Mouse (Mus musculus): ENCODE results near the gene Calhm3. TPM values are rescaled to one million over a fixed set of nuclear protein-coding genes. Genes with fewer than 3 reads are reported as not detected.

The Calhm3 gene
- not detected in 2 replicates for polyA plus RNA-seq (2015; fragmentation: Nextera tagmentation; extraction: Ambion mirVana)

DNA sequence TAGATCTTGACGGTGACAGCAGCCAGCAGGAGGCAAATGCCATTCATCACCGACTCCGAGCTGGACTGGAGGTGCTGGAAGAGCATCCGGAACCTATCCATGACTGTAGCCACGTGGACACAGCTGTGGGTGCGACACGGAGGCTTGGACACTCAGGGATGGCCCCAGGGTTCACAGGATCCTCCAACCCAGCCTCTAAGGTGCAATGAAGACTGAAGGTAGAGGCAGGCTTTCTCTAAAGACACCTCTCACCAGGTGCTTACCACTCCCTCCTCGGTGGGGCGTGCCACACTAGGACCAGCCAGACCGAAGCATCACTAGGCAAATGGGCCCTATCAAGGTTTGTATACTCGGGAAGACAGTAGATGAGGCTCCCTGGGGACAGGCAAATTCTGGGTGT, at the start of gene Calhm3:
Calhm3 (minus strand) TSS at position 101 of the 400 bp plus-strand sequence.
- Histone ChIP-seq H3K4me2 (no peak within 1 kb of the TSS), H3K9me3 (no peaks in the 10 kb centered on the region), H3K27ac (replicated peaks) (no peak within 1 kb of the TSS), H3K4me1 (replicated peaks) (no peaks in the 10 kb centered on the region), H3K36me3 (no peaks in the 10 kb centered on the region), H3K9ac (no peak within 1 kb of the TSS), H3K27me3 (0 out of 2 replicates have a peak, but pooled peaks cover 4% of the 10 kb centered on the region), H3K4me3 (no peak within 1 kb of the TSS)
- WGBS, result 78% methylated on average over 11 of the region's 11 CpGs
- ATAC-seq (ENCODE audit: low read depth), result no peak

DNA sequence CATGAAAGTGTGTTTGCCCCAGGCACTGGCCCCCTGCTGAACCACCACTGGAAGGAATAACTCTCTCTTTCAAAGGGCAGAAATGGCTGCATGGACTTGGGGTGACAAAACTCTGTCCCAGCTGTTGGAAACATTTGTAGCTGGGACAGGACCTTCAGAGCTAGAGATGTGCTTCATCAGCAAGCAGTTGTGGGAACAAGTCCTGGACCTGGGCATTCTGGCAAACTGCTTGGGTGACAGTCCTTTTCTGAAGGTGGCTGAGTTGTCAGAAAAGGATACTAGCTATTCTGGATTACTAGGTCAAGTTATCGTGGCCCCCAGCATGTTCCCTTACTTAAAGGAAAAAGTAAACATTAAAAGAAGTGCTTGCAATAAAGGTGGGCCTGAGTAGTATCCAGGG, 48.6 kb upstream of the Calhm3 start:
- 91% methylated on average over 1 of the region's 1 CpGs for WGBS
- H3K36me3 ChIP-seq, result no peaks in the 10 kb centered on the region
- no peaks in the 10 kb centered on the region for H3K9me3 ChIP-seq
- no peaks in the 10 kb centered on the region for H3K27me3 ChIP-seq
- no peak for ATAC-seq (ENCODE audit: low read depth)
- H3K27ac ChIP-seq (replicated peaks), result no peak overlapping the region
- peaks cover 6% of the 10 kb centered on the region; the same call in 1 of the 2 replicates for H3K4me1 ChIP-seq (replicated peaks)
- no peak overlapping the region for H3K9ac ChIP-seq
- no peak overlapping the region for H3K4me3 ChIP-seq
- H3K4me2 ChIP-seq, result no peak overlapping the region

DNA sequence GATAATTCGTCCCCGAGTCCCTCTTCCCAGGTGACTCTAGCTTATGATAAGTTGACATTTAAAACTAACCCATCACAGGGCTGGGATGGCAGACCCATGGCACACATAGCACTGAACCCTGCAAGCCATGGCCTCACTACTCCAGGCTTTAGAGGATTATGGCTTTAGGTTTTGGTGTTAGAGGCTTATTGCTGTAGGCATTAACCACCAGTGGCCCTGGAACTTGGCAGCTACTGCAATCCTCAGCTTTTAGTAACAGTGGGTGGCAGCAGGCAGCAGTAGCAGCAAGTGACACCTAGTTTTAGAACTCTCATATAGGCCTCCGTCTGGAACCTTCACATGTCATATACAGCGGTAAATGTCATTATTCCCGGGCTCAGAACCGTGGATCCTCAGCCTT, 47.1 kb upstream of the Calhm3 start:
- Histone ChIP-seq H3K27me3 (no peaks in the 10 kb centered on the region), H3K36me3 (no peaks in the 10 kb centered on the region), H3K27ac (replicated peaks) (no peak overlapping the region), H3K4me1 (replicated peaks) (peaks cover 6% of the 10 kb centered on the region; the same call in 1 of the 2 replicates), H3K4me3 (no peak overlapping the region), H3K9ac (no peak overlapping the region), H3K9me3 (no peaks in the 10 kb centered on the region), H3K4me2 (no peak overlapping the region)
- WGBS, result 82% methylated on average over 6 of the region's 6 CpGs
- no peak for ATAC-seq (ENCODE audit: low read depth)

DNA sequence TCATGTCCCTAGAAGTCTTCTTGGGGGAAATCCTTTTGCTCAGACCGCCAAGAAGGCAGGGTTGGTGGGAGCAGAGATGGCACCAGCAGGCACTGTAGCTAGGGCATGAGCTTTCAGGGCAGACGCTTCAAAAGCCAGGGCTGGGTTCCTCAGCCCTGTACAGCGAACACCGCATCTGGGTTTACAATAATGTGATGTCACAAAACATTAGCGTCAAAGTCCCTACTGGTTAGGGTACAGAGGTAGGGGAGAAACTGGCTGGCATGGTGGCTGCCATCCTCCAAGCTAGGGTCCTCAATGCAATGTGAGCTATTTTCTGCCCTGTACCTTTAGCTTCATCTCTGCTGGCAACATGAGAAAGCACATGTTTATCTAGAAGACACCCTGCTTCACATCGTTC, 45.5 kb upstream of the Calhm3 start:
- no peaks in the 10 kb centered on the region for H3K36me3 ChIP-seq
- H3K4me3 ChIP-seq, result no peak overlapping the region
- H3K27me3 ChIP-seq, result no peaks in the 10 kb centered on the region
- H3K4me1 ChIP-seq (replicated peaks), result peaks cover 11% of the 10 kb centered on the region; the same call in 1 of the 2 replicates
- H3K4me2 ChIP-seq, result no peak overlapping the region
- no peak for ATAC-seq (ENCODE audit: low read depth)
- H3K9ac ChIP-seq, result no peak overlapping the region
- WGBS, result 92% methylated on average over 6 of the region's 6 CpGs
- no peaks in the 10 kb centered on the region for H3K9me3 ChIP-seq
- H3K27ac ChIP-seq (replicated peaks), result no peak overlapping the region

DNA sequence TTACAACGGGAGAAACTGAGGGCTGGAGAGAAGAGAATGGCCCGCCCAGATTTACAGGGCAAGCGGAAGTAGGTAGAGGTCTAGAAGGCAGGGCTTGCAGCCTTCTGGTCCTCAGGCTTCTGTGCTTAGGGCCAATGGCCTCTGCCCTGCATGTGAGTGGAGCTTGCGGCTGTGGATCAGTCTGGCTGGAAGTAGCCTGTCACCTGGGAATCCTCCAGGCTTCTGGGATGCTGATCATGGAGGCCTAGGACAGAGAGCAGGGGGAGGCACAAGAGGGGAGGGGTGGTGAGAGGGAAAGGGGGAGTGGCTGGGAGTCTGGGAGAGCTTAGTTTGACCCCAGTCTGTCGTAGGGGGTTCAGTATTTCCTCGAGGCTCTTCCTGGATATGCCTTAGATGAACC, 44.9 kb upstream of the Calhm3 start:
- no peak overlapping the region for H3K9ac ChIP-seq
- no peak for ATAC-seq (ENCODE audit: low read depth)
- no peaks in the 10 kb centered on the region for H3K27me3 ChIP-seq
- H3K27ac ChIP-seq (replicated peaks), result no peak overlapping the region
- WGBS, result 70% methylated on average over 6 of the region's 6 CpGs
- H3K4me3 ChIP-seq, result no peak overlapping the region
- no peaks in the 10 kb centered on the region for H3K36me3 ChIP-seq
- peaks cover 11% of the 10 kb centered on the region; the same call in 1 of the 2 replicates for H3K4me1 ChIP-seq (replicated peaks)
- H3K9me3 ChIP-seq, result no peaks in the 10 kb centered on the region
- no peak overlapping the region for H3K4me2 ChIP-seq

DNA sequence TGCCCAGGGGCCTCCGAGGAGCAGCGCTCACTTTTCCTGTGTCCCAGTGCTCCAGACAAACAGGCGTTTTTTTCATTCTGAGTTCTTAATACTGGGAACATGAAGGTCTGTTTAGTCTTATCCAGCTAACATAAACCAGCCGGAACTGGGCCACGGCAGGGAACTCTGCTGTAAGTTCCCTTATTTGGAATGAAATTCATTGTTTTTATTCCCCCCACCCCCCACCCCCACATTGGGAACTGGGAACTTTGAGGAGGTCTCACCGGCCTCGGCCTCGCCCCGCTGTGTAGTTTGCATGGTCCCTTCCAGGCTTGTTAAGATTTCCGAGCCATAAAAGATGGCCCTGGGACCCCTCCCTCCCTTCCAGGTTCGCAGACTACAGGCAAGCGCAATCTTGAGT, 44.4 kb upstream of the Calhm3 start:
- Histone ChIP-seq H3K27ac (replicated peaks) (no peak overlapping the region), H3K4me1 (replicated peaks) (peaks cover 11% of the 10 kb centered on the region; the same call in 1 of the 2 replicates), H3K9me3 (no peaks in the 10 kb centered on the region), H3K4me3 (no peak overlapping the region), H3K36me3 (no peaks in the 10 kb centered on the region), H3K9ac (no peak overlapping the region), H3K27me3 (no peaks in the 10 kb centered on the region), H3K4me2 (no peak overlapping the region)
- WGBS, result 61% methylated on average over 12 of the region's 12 CpGs
- no peak for ATAC-seq (ENCODE audit: low read depth)

DNA sequence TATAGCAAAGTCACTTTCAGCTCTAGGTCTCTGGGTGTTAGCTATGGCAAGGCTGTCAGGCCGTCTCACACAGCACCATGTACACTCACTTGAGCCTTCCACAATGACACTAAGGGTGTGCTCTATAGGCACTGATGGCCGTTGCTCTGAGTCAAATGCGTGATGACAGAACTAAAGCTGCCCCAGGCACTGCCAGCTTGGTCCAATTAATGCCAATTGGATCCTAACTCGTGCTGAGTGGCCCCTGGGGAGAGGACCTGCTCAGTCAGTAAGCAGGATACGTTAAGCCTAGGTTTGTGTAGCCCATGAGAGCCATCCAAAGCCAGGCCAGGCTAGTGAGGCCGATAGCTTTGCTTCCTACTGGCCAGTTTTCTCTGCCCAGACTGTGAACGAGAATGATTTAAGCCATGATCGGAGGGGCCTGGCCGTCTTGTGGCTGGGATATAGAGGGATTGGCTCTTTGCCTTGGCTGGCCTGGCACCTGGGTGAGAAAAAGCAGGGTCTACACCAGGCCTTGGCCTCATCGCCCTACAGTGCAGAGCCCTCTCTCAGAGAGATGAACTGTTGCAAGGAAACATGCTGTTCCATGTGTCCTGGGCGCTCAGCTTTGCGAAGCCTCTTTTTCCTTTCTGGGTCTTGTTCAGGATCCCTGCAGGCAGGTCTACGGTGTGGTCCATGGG, 41.2 kb upstream of the Calhm3 start:
- no peaks in the 10 kb centered on the region for H3K9me3 ChIP-seq
- ATAC-seq (ENCODE audit: low read depth), result no peak; the same call in 1 of the 2 replicates
- 70% methylated on average over 13 of the region's 13 CpGs for WGBS

DNA sequence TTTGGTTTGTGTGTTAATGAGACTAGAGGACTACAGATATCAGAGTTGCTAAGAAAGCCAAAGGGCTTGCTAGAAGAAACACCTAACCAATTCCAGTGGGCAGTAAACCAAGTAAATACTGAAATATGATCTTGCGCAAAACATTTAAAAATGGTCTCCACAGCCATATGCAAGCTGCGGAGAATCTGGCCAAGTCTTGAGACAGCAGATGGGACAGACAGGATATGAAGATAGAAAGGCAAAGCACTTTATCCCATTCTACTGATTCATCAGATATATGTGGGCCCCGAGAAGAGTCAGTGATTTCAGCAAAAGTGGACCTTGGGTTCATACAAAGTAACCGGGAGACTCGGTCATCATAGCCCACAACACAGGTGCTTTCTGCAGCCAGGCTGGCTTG, 34.6 kb upstream of the Calhm3 start:
- Histone ChIP-seq H3K4me1 (replicated peaks) (peaks cover 10% of the 10 kb centered on the region), H3K9ac (no peak overlapping the region), H3K4me2 (no peak overlapping the region), H3K36me3 (no peaks in the 10 kb centered on the region), H3K9me3 (no peaks in the 10 kb centered on the region), H3K27ac (replicated peaks) (no peak overlapping the region), H3K27me3 (no peaks in the 10 kb centered on the region), H3K4me3 (no peak overlapping the region)
- 95% methylated on average over 5 of the region's 5 CpGs for WGBS
- no peak for ATAC-seq (ENCODE audit: low read depth)

More for the DNA sequence above, 41.2 kb upstream of the Calhm3 start:
- no peaks in the 10 kb centered on the region for H3K27me3 ChIP-seq
- no peak overlapping the region for H3K27ac ChIP-seq (replicated peaks)
- H3K36me3 ChIP-seq, result no peaks in the 10 kb centered on the region
- H3K9ac ChIP-seq, result no peak overlapping the region
- H3K4me3 ChIP-seq, result no peak overlapping the region
- peaks cover 11% of the 10 kb centered on the region; the same call in 1 of the 2 replicates for H3K4me1 ChIP-seq (replicated peaks)
- H3K4me2 ChIP-seq, result no peak overlapping the region

DNA sequence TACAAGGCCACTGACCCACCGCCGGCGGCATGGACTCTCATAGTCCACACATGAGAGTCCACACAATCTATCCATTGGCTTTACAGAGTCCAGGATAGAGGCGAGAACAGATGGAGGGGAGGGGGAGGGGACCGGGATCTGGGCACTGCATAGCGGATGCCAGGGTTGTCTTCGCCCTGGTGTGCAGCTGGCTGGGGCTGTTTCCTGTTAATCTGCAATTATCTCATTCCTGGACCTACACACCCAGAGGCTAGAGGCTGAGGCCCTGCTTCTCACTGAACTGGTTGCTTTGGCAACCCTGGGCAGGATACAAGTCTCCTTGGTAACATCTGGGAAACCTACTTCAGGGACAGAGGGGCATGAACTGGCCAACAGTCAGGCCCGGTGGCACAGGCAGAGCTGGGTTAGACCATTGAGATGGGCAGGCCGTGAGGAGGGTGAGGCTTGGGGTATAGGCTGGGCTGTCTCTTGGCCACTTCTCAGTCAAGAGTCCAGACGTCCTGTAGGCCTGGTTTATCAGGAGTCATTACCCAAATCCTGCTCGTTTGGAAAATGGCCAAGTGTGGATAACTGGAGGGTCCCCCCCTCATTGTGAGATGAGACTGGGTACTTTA, 31.1 kb upstream of the Calhm3 start:
- Histone ChIP-seq H3K4me1 (replicated peaks) (peaks cover 15% of the 10 kb centered on the region), H3K4me3 (no peak overlapping the region), H3K9ac (no peak overlapping the region), H3K27ac (replicated peaks) (peak overlapping the region; percentile 56; the same call in 1 of the 2 replicates), H3K36me3 (no peaks in the 10 kb centered on the region), H3K4me2 (no peak overlapping the region), H3K9me3 (no peaks in the 10 kb centered on the region), H3K27me3 (no peaks in the 10 kb centered on the region)
- peak; percentile 74 for ATAC-seq (ENCODE audit: low read depth)
- 71% methylated on average over 11 of the region's 11 CpGs for WGBS

DNA sequence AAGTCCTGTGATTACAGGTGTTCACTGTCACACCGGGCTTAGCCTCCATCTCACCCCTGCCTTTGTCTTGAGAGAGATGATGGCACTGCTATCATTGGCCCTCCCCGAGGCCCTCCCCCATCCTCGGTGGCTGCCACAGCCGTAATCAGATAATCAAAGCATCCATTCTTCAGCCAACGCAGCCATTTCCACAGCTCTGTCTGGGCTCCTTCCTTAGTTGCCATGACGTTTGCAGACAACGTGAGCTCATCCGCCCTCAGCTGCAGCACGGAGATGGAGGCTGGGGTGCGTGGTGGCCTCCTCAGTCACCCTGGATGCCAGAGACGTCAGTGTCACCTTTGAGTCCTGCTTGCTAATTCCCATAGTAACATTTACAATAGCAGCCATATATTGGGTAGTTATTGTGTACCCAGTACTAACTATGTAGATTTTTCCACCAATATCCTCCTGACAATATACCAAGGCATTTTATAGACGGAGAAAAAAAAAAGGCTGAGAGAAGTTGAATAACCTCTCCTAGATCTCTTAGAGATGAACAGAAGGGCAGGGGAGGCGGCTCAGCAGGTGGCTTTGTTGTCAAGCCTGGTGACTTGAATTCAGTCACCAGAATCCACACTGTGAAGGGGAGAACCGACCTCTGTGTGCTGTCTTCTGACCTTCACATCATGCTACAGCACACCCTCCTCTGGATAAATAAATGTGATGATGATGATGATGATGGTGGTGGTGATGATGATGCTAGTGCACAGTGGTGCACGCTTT, 29.1 kb upstream of the Calhm3 start:
- Histone ChIP-seq H3K9ac (no peak overlapping the region), H3K9me3 (peaks cover 5% of the 10 kb centered on the region), H3K4me3 (no peak overlapping the region), H3K27me3 (peaks cover 1% of the 10 kb centered on the region; the same call in 1 of the 2 replicates), H3K27ac (replicated peaks) (no peak overlapping the region), H3K4me2 (no peak overlapping the region), H3K36me3 (no peaks in the 10 kb centered on the region), H3K4me1 (replicated peaks) (peaks cover 15% of the 10 kb centered on the region)
- ATAC-seq (ENCODE audit: low read depth), result no peak
- WGBS, result 39% methylated on average over 15 of the region's 15 CpGs

DNA sequence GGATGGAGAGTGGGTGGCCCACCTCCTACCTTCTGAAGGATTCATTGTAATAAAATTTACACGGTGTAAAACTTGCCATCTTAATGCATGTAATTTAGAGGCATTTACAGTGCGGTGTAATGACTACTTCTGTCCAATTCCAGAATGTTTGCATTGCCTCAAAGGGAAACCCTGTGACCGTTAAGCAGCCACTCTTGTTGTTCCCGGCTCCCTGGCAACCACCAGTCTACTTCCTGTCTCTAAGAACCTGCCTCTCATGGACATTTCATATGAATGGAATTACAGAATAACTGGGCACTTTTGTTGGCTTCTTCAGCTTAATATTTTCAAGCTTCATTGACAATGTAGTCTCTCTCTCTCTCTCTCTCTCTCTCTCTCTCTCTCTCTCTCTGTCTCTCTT, 27.2 kb upstream of the Calhm3 start:
- ATAC-seq (ENCODE audit: low read depth), result no peak
- peaks cover 24% of the 10 kb centered on the region for H3K4me1 ChIP-seq (replicated peaks)
- WGBS, result 63% methylated on average over 4 of the region's 4 CpGs

DNA sequence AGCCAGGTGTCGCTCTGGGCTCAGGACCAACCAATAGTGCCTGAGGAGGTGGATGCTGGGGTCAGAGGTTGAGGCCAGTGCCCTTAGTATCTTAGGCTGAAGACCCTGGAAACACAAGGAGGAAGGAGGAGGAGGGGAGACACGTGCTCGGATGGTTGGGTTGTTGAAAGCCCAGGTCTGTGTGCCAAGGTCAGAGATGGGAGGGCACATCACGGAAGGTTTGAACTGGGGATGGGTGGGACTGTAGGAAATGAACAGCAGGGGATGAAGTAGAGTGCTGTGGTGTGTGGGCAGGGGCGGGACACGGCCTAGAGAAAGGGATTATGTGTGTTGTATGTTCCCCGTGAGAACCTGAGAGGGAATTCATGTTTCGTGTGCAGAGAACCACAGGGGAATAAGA, 26.7 kb upstream of the Calhm3 start:
- whole genome bisulfite sequencing, result 65% methylated on average over 8 of the region's 8 CpGs
- ATAC-seq (ENCODE audit: low read depth), result no peak

More for the DNA sequence above, 27.2 kb upstream of the Calhm3 start:
- Histone ChIP-seq H3K4me2 (no peak overlapping the region), H3K9me3 (peaks cover 6% of the 10 kb centered on the region), H3K9ac (no peak overlapping the region), H3K27ac (replicated peaks) (no peak overlapping the region), H3K36me3 (no peaks in the 10 kb centered on the region), H3K4me3 (no peak overlapping the region), H3K27me3 (peaks cover 20% of the 10 kb centered on the region)

More for the DNA sequence above, 26.7 kb upstream of the Calhm3 start:
- no peak overlapping the region for H3K4me2 ChIP-seq
- peaks cover 29% of the 10 kb centered on the region for H3K4me1 ChIP-seq (replicated peaks)
- H3K4me3 ChIP-seq, result no peak overlapping the region
- H3K9ac ChIP-seq, result no peak overlapping the region
- no peak overlapping the region for H3K27ac ChIP-seq (replicated peaks)
- H3K36me3 ChIP-seq, result no peaks in the 10 kb centered on the region
- H3K27me3 ChIP-seq, result peaks cover 25% of the 10 kb centered on the region
- peaks cover 6% of the 10 kb centered on the region for H3K9me3 ChIP-seq

Measured in neural tube, embryonic 13.5 days (tissue).